Mouse (Mus musculus): ENCODE measurements at regions not wholly inside any gene's neighbourhood (a gene's known extent, or its start where the extent isn't known, plus 50 kb on each side); places are given as distances from the start of the nearest gene placed in this dataset.

DNA sequence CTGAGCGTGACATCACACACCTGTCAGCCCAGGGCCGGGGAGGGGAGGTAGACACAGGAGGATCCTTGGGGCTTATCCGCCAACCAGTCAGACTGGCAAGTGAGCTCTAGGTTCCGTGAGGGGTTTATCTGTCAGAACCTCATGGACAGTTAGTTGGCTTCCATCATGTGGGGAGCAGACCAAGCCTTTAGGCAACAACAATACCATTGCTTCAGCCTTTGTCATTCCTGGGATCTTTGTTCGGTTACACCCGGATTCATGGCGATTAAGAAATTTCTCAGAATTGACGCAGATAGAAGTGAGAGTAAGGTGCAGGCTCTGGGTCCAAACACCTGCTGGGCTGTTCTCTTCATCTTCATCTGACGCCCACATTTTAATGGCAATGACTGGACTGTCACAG lies 131.4 kb downstream of the Bcl2l11 start:
- in situ Hi-C loops (cut with MboI; ENCODE audit: low pct_unique_long_range_greater_than_20kb in 1 of 2, low sequenced_read_pairs in 2 of 2, unreplicated experiment in 1 of 2) = no loop called here

- in situ Hi-C loops (cut with MboI; ENCODE audit: low pct_unique_long_range_greater_than_20kb in 1 of 2, low sequenced_read_pairs in 2 of 2, unreplicated experiment in 1 of 2) = no loop called here
These were observed 138.0 kb downstream of the Bcl2l11 start for GRCm38 (mm10) chr2:128263880-128264279.

DNA sequence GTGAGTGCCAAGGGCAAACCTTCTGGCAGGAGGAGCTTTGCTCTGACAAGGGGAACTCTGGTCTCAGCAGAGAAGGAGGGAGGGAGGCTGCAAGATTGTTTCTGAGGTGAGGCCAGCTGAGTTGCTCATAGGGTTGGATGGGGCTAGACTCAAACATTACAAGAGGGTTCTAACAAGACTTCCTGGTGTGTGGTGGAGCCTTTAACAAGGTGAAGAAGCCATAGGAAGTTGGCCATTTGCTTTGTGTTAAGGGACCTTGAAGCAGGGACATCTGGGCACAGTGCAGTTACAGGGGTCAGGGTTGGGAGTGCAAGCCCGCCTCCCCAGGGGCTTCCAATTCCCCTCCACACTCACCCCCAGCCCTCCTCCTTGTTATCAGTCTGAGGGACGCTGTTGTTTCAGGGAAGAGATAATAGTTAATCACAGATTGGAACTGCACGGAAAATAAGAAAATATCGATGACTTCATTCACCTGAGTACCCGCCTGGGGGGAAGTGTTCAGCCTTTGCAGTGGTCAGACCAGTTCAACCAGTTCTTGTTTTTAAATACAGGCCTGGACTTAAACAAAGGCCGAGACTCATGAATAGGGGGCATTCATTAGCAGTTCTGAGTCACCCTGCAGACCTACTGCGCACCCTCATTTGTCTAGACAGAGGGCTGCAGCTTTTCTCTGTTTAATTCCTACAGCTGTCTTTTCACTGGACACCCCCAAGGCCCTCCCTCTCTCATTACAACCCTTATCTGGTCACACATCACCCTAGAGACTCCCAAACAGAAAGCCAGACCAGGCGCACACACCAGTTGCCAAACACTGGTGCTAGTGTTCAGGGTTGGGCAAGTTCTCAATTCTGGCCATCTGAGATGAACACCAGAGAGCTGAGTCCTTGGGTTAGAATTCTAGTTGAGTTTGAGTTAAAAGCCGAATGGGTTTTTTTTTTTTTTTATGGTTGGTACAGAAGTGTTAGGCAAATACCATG lies 139.5 kb downstream of the Bcl2l11 start:
- in situ Hi-C loops (cut with MboI; ENCODE audit: low pct_unique_long_range_greater_than_20kb in 1 of 2, low sequenced_read_pairs in 2 of 2, unreplicated experiment in 1 of 2) = no loop called here

- in situ Hi-C loops (cut with MboI; ENCODE audit: low pct_unique_long_range_greater_than_20kb in 1 of 2, low sequenced_read_pairs in 2 of 2, unreplicated experiment in 1 of 2) = no loop called here
These were observed 144.7 kb downstream of the Bcl2l11 start for GRCm38 (mm10) chr2:128270377-128271129.

- in situ Hi-C loops (cut with MboI; ENCODE audit: low pct_unique_long_range_greater_than_20kb in 1 of 2, low sequenced_read_pairs in 2 of 2, unreplicated experiment in 1 of 2) = no loop called here
These were observed 147.0 kb downstream of the Bcl2l11 start for GRCm38 (mm10) chr2:128272789-128273188.

DNA sequence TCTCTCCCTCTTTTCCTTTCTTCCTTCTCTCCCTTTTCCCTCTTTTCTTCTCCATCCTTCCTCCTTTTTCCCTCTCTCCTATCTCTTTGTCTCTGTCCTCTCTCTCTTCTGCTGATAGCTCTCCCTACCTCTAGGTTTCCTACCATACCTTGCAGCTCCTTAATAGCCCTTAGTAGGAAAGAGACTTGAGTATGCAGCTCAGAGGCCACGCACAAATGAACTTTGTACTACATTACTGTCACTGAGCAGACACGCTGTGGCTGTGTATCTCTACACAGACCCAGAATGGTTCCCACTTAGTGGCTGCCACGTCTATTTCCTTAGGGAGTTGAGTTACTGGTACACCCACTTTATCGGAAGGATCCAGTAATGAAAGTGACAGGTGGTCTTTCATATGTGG lies 147.5 kb downstream of the Bcl2l11 start:
- in situ Hi-C loops (cut with MboI; ENCODE audit: low pct_unique_long_range_greater_than_20kb in 1 of 2, low sequenced_read_pairs in 2 of 2, unreplicated experiment in 1 of 2) = no loop called here

DNA sequence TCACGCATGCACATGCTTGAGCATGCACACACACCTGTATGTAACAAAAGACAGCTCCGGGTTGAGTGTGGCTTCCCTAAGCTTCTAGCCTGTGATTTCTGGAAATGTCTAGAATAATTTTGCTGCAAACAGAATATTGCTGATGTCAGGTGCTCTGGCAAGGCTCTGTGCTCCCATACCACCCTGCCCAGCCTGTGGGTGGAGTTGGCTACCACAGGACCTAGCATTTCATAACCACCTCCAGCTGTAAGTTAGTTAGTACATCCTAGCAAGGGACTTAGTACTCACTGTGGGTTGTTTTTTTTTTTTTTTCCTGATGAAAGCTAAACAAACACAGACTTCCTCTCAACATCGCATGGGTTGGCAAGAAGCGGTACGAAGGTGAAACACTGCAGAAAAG lies 150.5 kb downstream of the Bcl2l11 start:
- in situ Hi-C loops (cut with MboI; ENCODE audit: low pct_unique_long_range_greater_than_20kb in 1 of 2, low sequenced_read_pairs in 2 of 2, unreplicated experiment in 1 of 2) = no loop called here

- in situ Hi-C loops (cut with MboI; ENCODE audit: low pct_unique_long_range_greater_than_20kb in 1 of 2, low sequenced_read_pairs in 2 of 2, unreplicated experiment in 1 of 2) = no loop called here
These were observed 151.7 kb downstream of the Bcl2l11 start for GRCm38 (mm10) chr2:128277387-128278123.

GRCm38 (mm10) chr2:128278124-128278432 lies 152.2 kb downstream of the Bcl2l11 start:
- in situ Hi-C loops (cut with MboI; ENCODE audit: low pct_unique_long_range_greater_than_20kb in 1 of 2, low sequenced_read_pairs in 2 of 2, unreplicated experiment in 1 of 2) = no loop called here

DNA sequence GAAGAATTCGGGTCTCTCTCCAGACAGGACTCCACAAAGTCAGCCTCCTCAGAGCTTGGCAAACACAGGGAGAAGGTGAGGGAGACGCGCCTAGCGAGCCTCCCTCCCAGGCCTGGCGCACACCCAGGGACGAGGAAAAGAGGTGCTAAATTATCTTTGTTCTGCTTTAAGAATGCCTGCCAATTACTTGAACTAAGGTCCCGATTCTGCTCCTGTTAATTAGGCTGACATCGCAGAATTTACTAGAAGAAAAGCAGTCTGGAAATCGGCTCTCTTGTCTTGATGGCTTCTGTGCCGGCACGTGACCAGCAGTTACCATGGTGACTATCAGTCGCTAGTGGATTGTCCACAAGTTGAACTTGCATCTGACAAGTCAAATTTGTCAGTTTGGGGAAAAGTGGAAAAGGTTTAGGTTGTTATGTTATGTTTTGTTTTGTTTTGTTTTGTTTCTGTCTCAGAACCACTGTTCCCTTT lies 152.8 kb downstream of the Bcl2l11 start:
- in situ Hi-C loops (cut with MboI; ENCODE audit: low pct_unique_long_range_greater_than_20kb in 1 of 2, low sequenced_read_pairs in 2 of 2, unreplicated experiment in 1 of 2) = no loop called here

- in situ Hi-C loops (cut with MboI; ENCODE audit: low pct_unique_long_range_greater_than_20kb in 1 of 2, low sequenced_read_pairs in 2 of 2, unreplicated experiment in 1 of 2) = no loop called here
These were observed 153.4 kb downstream of the Bcl2l11 start for GRCm38 (mm10) chr2:128279127-128279710.

DNA sequence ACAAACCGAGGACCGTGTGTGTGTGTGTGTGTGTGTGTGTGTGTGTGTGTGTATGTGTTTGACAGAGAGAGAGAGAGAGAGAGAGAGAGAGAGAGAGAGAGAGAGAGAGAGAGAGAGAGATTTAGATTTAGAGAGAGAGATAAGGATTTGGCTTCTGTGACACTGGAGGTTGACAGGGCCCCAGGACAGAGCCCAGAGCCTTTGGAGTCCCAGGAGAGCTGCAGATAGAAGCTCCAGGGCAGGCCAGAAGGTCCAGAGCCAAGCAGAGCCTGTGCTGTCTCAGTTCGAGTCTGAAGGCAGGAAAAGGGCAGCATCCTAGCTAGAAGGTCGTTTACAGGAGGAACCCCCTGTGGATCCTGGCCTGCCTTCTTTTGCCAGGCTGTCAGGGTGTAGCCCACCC lies 156.8 kb downstream of the Bcl2l11 start:
- in situ Hi-C loops (cut with MboI; ENCODE audit: low pct_unique_long_range_greater_than_20kb in 1 of 2, low sequenced_read_pairs in 2 of 2, unreplicated experiment in 1 of 2) = no loop called here

DNA sequence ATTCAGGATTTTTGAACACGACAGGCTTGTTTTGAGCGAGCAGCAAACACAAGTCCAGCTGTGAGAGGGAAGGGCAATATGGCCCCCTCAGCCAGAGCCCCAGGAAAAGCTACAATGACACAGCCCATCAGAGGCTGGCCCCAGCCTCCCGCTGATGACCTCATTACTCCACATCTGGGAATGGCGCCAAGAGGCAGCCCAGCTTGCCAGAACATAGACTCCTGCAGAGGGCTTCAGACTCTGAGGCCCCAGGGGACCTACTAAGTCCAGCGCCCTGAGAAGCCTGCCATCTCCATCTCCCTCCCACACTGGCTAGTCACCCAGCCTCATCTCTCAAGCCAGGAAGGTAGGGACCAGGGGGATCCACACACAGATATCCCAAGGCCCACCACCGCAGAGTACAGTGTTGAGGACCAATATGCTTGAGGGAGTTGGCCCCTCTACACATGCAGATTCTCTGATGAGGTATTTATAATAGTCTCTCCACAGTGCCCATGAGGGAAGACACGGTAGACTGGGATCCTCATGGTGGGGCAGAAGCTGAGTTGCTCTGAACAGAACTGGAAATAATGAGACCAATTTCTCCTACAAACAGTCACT lies 159.1 kb downstream of the Bcl2l11 start:
- in situ Hi-C loops (cut with MboI; ENCODE audit: low pct_unique_long_range_greater_than_20kb in 1 of 2, low sequenced_read_pairs in 2 of 2, unreplicated experiment in 1 of 2) = no loop called here

DNA sequence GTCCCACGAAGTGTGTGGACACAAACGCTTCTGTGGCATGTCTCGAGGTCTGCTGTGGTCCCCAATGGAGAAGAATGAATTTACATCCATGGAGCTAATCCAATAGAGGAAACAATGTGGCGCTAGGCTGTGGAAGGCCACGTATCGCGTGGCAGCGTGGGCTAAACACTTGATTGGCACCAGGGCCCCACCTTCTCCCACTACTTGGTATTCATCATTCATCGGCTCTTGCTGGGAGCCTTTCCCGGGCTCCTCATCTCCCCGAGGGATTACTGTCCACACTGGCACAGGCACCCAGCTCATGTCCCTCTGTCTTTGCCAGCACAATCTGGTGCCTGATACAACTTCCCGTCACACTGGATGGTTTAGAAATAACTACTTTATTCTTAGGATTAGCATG lies 159.6 kb downstream of the Bcl2l11 start:
- in situ Hi-C loops (cut with MboI; ENCODE audit: low pct_unique_long_range_greater_than_20kb in 1 of 2, low sequenced_read_pairs in 2 of 2, unreplicated experiment in 1 of 2) = no loop called here

GRCm38 (mm10) chr2:128288138-128288551 lies 162.3 kb downstream of the Bcl2l11 start:
- in situ Hi-C loops (cut with MboI; ENCODE audit: low pct_unique_long_range_greater_than_20kb in 1 of 2, low sequenced_read_pairs in 2 of 2, unreplicated experiment in 1 of 2) = no loop called here

DNA sequence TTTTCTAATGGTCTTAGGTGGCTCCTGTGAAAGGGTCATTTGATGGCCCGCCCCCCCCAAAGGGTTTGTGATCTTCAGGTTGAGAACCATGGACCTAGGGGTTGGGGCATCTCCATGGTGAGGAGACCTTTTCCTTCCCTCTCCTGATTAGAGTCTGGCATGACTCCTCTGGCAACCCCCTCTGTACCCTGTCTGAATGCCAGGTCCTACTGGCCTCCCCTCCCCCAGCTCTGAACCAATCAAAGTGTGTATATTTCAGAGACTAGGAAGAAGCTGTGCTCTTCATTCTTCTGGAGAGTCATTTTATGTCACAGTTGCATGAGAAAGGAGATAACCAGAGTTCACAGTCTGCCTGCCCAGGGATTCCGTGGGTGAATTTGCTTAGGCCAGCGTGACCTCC lies 164.8 kb downstream of the Bcl2l11 start:
- in situ Hi-C loops (cut with MboI; ENCODE audit: low pct_unique_long_range_greater_than_20kb in 1 of 2, low sequenced_read_pairs in 2 of 2, unreplicated experiment in 1 of 2) = no loop called here

- in situ Hi-C loops (cut with MboI; ENCODE audit: low pct_unique_long_range_greater_than_20kb in 1 of 2, low sequenced_read_pairs in 2 of 2, unreplicated experiment in 1 of 2) = no loop called here
These were observed 168.8 kb downstream of the Bcl2l11 start for GRCm38 (mm10) chr2:128294610-128295009.

- in situ Hi-C loops (cut with MboI; ENCODE audit: low pct_unique_long_range_greater_than_20kb in 1 of 2, low sequenced_read_pairs in 2 of 2, unreplicated experiment in 1 of 2) = no loop called here
These were observed 169.2 kb downstream of the Bcl2l11 start for GRCm38 (mm10) chr2:128295018-128295424.
